Mouse (Mus musculus): Measurements from ENCODE around the gene Pdzd2.

DNA sequence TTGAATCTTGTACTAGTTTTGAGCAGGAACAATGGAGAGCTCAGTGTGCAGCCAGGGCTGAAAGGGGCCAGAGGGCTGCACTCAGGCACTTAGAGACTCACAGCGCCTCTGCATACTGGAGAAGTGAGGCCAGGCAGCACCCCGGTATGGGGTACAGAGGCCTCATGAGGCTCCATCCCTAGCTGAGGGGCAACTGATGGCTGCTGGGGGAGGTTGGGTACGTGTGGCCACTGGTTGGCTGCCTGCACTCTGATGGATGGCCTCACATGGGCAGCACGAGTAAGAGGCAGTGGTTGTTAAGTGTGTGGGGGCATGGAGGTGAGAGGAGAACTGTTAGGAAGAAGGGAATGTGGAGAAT lies 398.3 kb downstream of the Pdzd2 start:
- TF ChIP-seq POLR2A (IDR thresholded peaks at IDR 0.05; ENCODE audit: low read depth, low read length) (no peak), CTCF (IDR thresholded peaks at IDR 0.05; ENCODE audit: extremely low read depth, insufficient read depth, insufficient read length, insufficient replicate concordance) (no peak)

All from spleen, adult 2 months (tissue).